In genomic region chr15:12216798-12217197, GRCm38 (mm10) we compare ENCODE assay signal across 19 mouse cellular contexts. TPM values are rescaled to one million over a fixed set of nuclear protein-coding genes. Genes with fewer than 3 reads are reported as not detected.
DNase-seq lines count a peak whose midpoint lies in the region; TF ChIP-seq lines count a peak whose summit lies in the region.
"Had no signal": no experiment of that assay in that cellular context is flagged by ENCODE, and none has a peak within 500 bp of the region (broad histone marks: within the 10 kb centered on the region; RNA-seq: fewer than 3 reads in every experiment).

No protein-coding gene starts in this region.

- WGBS in cerebellum, adult 2 months: 73% methylated on average over 13 of the region's 13 CpGs
- 5% methylated on average over 13 of the region's 13 CpGs for WGBS in thymus, adult 2 months
- WGBS in embryonic facial prominence, embryonic 10.5 days: 85% methylated on average over 13 of the region's 13 CpGs

- H3K36me3 ChIP-seq in thymus, adult 2 months (ENCODE audit: control insufficient read depth, insufficient read depth, low read length): no peaks in the 10 kb centered on the region
- H3K36me3 ChIP-seq in embryonic facial prominence, embryonic 10.5 days (replicated peaks): no peaks in the 10 kb centered on the region
- H3K36me3 ChIP-seq: embryonic facial prominence, embryonic 12.5 days; heart, embryonic 13.5 days; intestine, embryonic 15.5 days; neural tube, embryonic 12.5 days had no signal

- no peak for TF ChIP-seq CTCF in cerebellum, adult 2 months (IDR thresholded peaks at IDR 0.05; ENCODE audit: borderline replicate concordance, insufficient read depth, low read depth, low read length)
- TF ChIP-seq CTCF in thymus, adult 2 months (IDR thresholded peaks at IDR 0.05; ENCODE audit: borderline replicate concordance, control insufficient read depth, extremely low read depth, insufficient read depth, low read length, poor library complexity): 0 out of 2 replicates have a peak, but pooled peaks have one; percentile 19

- no peak for DNase-seq in cerebellum, adult 2 months
- DNase-seq in cerebellum, postnatal 10 days: no peak
- no peak for DNase-seq in thymus, adult 2 months
- no peak for DNase-seq in thymus, adult 18-20 months
- peak; percentile 48 for DNase-seq in induced T-regulatory cell, adult 2 months (ENCODE audit: low read depth)
- DNase-seq in naive thymus-derived CD4-positive, alpha-beta T cell, adult 2 months (ENCODE audit: low read depth): peak; percentile 55
- no peak for DNase-seq in embryo, embryonic 10.5 days (ENCODE audit: low spot score)
- no peak for DNase-seq in embryonic facial prominence, embryonic 10.5 days (ENCODE audit: low spot score)
- DNase-seq: adrenal gland, postnatal 25 days; cerebellum, adult 9-11 months; gastrocnemius, postnatal 36 days; kidney, postnatal 10 days; lung, embryonic 14.5 days; right cerebral cortex, postnatal 4 days had no signal

- TF ChIP-seq POLR2A in cerebellum, adult 2 months (IDR thresholded peaks at IDR 0.05; ENCODE audit: borderline replicate concordance, insufficient read depth, low read length): no peak
- TF ChIP-seq POLR2A in thymus, adult 2 months (IDR thresholded peaks at IDR 0.05; ENCODE audit: control insufficient read depth, extremely low read depth, insufficient read depth, low read length, poor library complexity): no peak

- H3K4me1 ChIP-seq in cerebellum, adult 2 months (ENCODE audit: control insufficient read depth, insufficient read depth, low read length): peaks cover 60% of the 10 kb centered on the region
- H3K4me1 ChIP-seq in thymus, adult 2 months (replicated peaks; ENCODE audit: control insufficient read depth, insufficient read depth, low read length): peaks cover 50% of the 10 kb centered on the region
- H3K4me1 ChIP-seq in embryonic facial prominence, embryonic 10.5 days: peaks cover 24% of the 10 kb centered on the region

- H3K27me3 ChIP-seq in cerebellum, adult 2 months (ENCODE audit: control insufficient read depth, insufficient read depth, low read length): no peaks in the 10 kb centered on the region
- H3K27me3 ChIP-seq in thymus, adult 2 months (ENCODE audit: control insufficient read depth, insufficient read depth, low read length): no peaks in the 10 kb centered on the region
- no peaks in the 10 kb centered on the region for H3K27me3 ChIP-seq in embryonic facial prominence, embryonic 10.5 days (replicated peaks; ENCODE audit: low read depth, poor library complexity, severe bottlenecking)
- H3K27me3 ChIP-seq: embryonic facial prominence, embryonic 12.5 days; heart, embryonic 13.5 days; intestine, embryonic 15.5 days; neural tube, embryonic 12.5 days had no signal

- H3K9me3 ChIP-seq in embryonic facial prominence, embryonic 10.5 days: no peaks in the 10 kb centered on the region
- H3K9me3 ChIP-seq: embryonic facial prominence, embryonic 12.5 days; heart, embryonic 13.5 days; intestine, embryonic 15.5 days; neural tube, embryonic 12.5 days had no signal

- peak overlapping the region; percentile 97 for H3K27ac ChIP-seq in cerebellum, adult 2 months (ENCODE audit: insufficient read depth, low read length)
- peak overlapping the region; percentile 61; the same call in 1 of the 2 replicates for H3K27ac ChIP-seq in thymus, adult 2 months (ENCODE audit: control insufficient read depth, insufficient read depth, low read length)
- H3K27ac ChIP-seq in embryonic facial prominence, embryonic 10.5 days (replicated peaks): no peak overlapping the region
- H3K27ac ChIP-seq: embryonic facial prominence, embryonic 12.5 days; heart, embryonic 13.5 days; intestine, embryonic 15.5 days; macrophage; neural tube, embryonic 12.5 days had no signal

- no peak overlapping the region for H3K4me3 ChIP-seq in cerebellum, adult 2 months (replicated peaks; ENCODE audit: insufficient read depth, low read depth, low read length)
- H3K4me3 ChIP-seq in thymus, adult 2 months (ENCODE audit: control insufficient read depth, insufficient read depth, low read length): no peak overlapping the region
- no peak overlapping the region for H3K4me3 ChIP-seq in embryonic facial prominence, embryonic 10.5 days
- H3K4me3 ChIP-seq: embryonic facial prominence, embryonic 12.5 days; heart, embryonic 13.5 days; intestine, embryonic 15.5 days; neural tube, embryonic 12.5 days had no signal

RNA-seq across cellular contexts. Expression of gene Mtmr12, which starts 12.0 kb away (rescaled TPM):
- polyA plus RNA-seq in cerebellum, adult 2 months (2012; rRNA removed): 18.7 and 19.0 TPM in 2 replicates
- 49.2 and 50.0 TPM in 2 replicates for polyA plus RNA-seq in thymus, adult 2 months (2012; rRNA removed)
- 19.0 TPM in 2 replicates for polyA plus RNA-seq in embryonic facial prominence, embryonic 10.5 days (2016; fragmentation: Nextera tagmentation; extraction: Ambion mirVana)

Comparison
In these comparisons a context has a peak if more than half of its experiments do, and no peak if none do; other contexts are left out.
1. DNase-seq: peak in induced T-regulatory cell, adult 2 months (single experiment) and naive thymus-derived CD4-positive, alpha-beta T cell, adult 2 months (single experiment); none in cerebellum, adult 2 months (0 of 2), cerebellum, postnatal 10 days (0 of 2), thymus, adult 2 months (single experiment), thymus, adult 18-20 months (0 of 2), embryo, embryonic 10.5 days (single experiment) and embryonic facial prominence, embryonic 10.5 days (single experiment).